Mouse (Mus musculus): ENCODE results near the gene Lrfn1. TPM values are rescaled to one million over a fixed set of nuclear protein-coding genes. Genes with fewer than 3 reads are reported as not detected.

Lrfn1 gene
- polyA plus RNA-seq, 1 experiment: 87.9 TPM

GRCm38 (mm10) chr7:28436271-28436904 lies 15.4 kb upstream of the Lrfn1 start:
- TF ChIP-seq CTCF (IDR thresholded peaks at IDR 0.05; ENCODE audit: borderline replicate concordance, extremely low read depth, insufficient read depth, insufficient read length) (peak; percentile 74), POLR2A (IDR thresholded peaks at IDR 0.05; ENCODE audit: borderline replicate concordance, extremely low read depth, insufficient read depth, insufficient read length, poor library complexity, severe bottlenecking) (peak; percentile 40; the same call in 1 of the 2 replicates)
- peak; percentile 100 for DNase-seq (ENCODE audit: low read depth)

DNA sequence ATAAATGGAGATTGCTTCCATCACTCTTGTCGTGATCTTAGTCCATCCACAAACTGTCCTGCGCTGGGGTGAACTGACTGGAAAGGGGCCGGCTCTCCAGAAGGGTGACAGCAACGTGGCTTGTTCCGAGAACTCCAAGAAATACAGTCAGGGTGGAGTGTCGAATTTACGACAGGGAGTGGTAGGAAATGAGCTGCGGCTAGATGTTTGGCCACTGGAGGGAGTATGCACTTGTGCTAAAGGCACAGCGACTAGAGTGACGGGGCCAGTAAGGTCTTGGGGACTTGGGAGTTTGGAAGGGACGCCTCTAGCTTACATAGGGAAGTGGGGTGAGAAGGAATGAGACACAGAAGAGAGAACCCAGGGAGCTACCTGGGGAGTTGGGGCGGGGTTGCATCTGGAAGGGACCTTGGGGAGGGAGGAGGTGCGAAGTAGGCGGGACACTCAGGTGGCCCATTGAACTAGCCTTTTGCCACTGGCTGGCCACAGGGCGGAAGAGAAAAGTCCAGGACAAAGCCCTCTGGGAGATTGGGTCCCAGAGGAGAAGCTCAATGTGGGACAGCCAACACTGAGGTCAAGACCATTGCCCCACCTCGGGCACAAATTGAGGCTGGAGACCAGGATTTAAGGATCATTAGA lies 14.7 kb upstream of the Lrfn1 start, which contains the start of gene Gmfg:
Gene Gmfg, plus strand, starts transcription at position 516 of the 639 bp plus-strand sequence.
- TF ChIP-seq CTCF (IDR thresholded peaks at IDR 0.05; ENCODE audit: borderline replicate concordance, extremely low read depth, insufficient read depth, insufficient read length) (peak; percentile 75; the same call in 1 of the 2 replicates), POLR2A (IDR thresholded peaks at IDR 0.05; ENCODE audit: borderline replicate concordance, extremely low read depth, insufficient read depth, insufficient read length, poor library complexity, severe bottlenecking) (no peak)
- DNase-seq (ENCODE audit: low read depth): peak; percentile 91

- TF ChIP-seq CTCF (IDR thresholded peaks at IDR 0.05; ENCODE audit: borderline replicate concordance, extremely low read depth, insufficient read depth, insufficient read length) (no peak), POLR2A (IDR thresholded peaks at IDR 0.05; ENCODE audit: borderline replicate concordance, extremely low read depth, insufficient read depth, insufficient read length, poor library complexity, severe bottlenecking) (no peak)
- DNase-seq (ENCODE audit: low read depth): no peak
Observed at GRCm38 (mm10) chr7:28437964-28438363, 13.8 kb upstream of the Lrfn1 start.

DNA sequence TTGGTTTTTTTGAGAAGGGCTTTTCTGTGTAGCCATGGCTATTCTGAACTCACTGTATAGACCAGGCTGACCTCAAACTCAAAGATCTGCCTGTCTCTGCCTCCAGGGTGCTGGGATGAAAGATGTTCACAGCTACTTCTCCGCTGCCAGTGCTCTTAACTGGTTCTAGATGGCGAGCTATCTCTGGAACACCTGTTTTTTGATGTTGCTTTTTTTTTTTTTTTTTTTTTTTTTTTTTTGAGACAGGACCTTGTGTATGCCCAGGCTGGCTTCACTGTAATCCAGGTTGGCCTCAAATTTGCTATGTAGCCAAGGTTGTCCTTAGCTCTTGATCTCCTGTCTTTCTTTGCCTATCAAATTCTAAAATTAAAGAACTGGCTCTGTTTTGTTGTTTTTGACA lies 13.0 kb upstream of the Lrfn1 start:
- no peak for DNase-seq (ENCODE audit: low read depth)
- TF ChIP-seq CTCF (IDR thresholded peaks at IDR 0.05; ENCODE audit: borderline replicate concordance, extremely low read depth, insufficient read depth, insufficient read length): no peak
- no peak for TF ChIP-seq POLR2A (IDR thresholded peaks at IDR 0.05; ENCODE audit: borderline replicate concordance, extremely low read depth, insufficient read depth, insufficient read length, poor library complexity, severe bottlenecking)

DNA sequence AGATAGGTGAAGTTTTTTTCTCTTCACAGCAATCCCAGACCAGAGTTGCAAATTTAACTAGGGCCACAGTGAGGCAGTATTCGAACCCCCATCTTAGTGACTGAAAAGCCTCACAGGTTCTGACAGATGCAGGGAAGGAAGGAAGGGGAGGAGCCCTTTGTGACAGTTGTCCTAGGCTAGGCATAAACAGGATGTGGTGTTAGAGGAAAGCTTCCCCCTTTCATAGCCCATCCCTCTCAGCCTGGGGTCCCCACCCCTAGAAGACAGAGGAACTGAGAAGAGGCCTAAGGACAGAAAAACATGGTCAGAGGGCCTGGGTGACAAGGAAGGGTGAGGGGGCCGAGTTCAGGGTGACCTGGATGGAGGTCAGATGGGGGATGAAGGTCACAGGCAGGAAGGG lies 11.0 kb upstream of the Lrfn1 start:
- no peak for DNase-seq (ENCODE audit: low read depth)
- no peak for TF ChIP-seq CTCF (IDR thresholded peaks at IDR 0.05; ENCODE audit: borderline replicate concordance, extremely low read depth, insufficient read depth, insufficient read length)
- no peak for TF ChIP-seq POLR2A (IDR thresholded peaks at IDR 0.05; ENCODE audit: borderline replicate concordance, extremely low read depth, insufficient read depth, insufficient read length, poor library complexity, severe bottlenecking)

GRCm38 (mm10) chr7:28441776-28442485 lies 9.8 kb upstream of the Lrfn1 start:
- no peak for DNase-seq (ENCODE audit: low read depth)
- TF ChIP-seq CTCF (IDR thresholded peaks at IDR 0.05; ENCODE audit: borderline replicate concordance, extremely low read depth, insufficient read depth, insufficient read length): no peak
- no peak for TF ChIP-seq POLR2A (IDR thresholded peaks at IDR 0.05; ENCODE audit: borderline replicate concordance, extremely low read depth, insufficient read depth, insufficient read length, poor library complexity, severe bottlenecking)

DNA sequence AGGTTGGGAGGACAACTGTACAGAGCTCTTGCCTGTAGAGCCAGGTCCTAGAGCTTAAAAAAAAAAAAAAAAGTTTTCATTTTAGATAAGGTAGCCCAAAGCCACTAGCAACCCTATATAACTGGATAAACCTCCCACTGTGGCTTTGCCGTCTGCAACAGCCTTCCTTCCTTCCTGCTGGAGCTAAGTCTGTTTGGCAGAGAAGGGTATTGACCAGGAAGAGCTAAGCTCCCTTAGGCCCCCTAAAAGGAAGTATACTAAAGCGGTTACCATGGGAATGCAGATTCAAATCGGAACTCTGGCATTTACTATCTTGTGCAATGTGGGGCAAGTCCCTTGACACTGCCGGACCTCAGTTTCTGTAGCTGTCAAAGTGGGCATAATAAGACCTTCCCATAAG lies 9.1 kb upstream of the Lrfn1 start:
- DNase-seq (ENCODE audit: low read depth): no peak
- TF ChIP-seq POLR2A (IDR thresholded peaks at IDR 0.05; ENCODE audit: borderline replicate concordance, extremely low read depth, insufficient read depth, insufficient read length, poor library complexity, severe bottlenecking) (no peak), CTCF (IDR thresholded peaks at IDR 0.05; ENCODE audit: borderline replicate concordance, extremely low read depth, insufficient read depth, insufficient read length) (no peak)

- DNase-seq (ENCODE audit: low read depth): no peak
- TF ChIP-seq CTCF (IDR thresholded peaks at IDR 0.05; ENCODE audit: borderline replicate concordance, extremely low read depth, insufficient read depth, insufficient read length) (no peak), POLR2A (IDR thresholded peaks at IDR 0.05; ENCODE audit: borderline replicate concordance, extremely low read depth, insufficient read depth, insufficient read length, poor library complexity, severe bottlenecking) (no peak)
Observed at GRCm38 (mm10) chr7:28444344-28444974, 7.3 kb upstream of the Lrfn1 start.

DNA sequence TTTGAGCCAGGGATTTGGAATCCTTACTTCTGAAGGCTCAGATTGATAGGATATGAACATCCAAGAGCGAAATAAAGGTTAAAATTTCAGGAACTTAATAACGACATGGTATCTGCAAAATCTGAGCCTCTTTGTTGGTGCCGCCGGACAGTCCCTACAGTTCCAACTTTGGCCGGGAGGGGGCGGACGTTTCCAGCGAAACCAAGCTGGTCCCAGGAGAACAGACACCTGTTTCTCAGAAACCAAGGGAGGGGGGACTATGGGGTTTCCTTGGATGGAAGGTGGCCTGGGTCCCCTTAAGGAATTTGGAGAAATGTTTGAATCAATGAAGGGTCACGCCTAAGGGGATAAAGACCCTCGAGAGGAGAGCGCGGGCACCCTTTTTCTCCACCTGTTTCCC lies 5.3 kb upstream of the Lrfn1 start:
- peak; percentile 94 for TF ChIP-seq CTCF (IDR thresholded peaks at IDR 0.05; ENCODE audit: borderline replicate concordance, extremely low read depth, insufficient read depth, insufficient read length)
- TF ChIP-seq POLR2A (IDR thresholded peaks at IDR 0.05; ENCODE audit: borderline replicate concordance, extremely low read depth, insufficient read depth, insufficient read length, poor library complexity, severe bottlenecking): no peak
- peak; percentile 79 for DNase-seq (ENCODE audit: low read depth)

DNA sequence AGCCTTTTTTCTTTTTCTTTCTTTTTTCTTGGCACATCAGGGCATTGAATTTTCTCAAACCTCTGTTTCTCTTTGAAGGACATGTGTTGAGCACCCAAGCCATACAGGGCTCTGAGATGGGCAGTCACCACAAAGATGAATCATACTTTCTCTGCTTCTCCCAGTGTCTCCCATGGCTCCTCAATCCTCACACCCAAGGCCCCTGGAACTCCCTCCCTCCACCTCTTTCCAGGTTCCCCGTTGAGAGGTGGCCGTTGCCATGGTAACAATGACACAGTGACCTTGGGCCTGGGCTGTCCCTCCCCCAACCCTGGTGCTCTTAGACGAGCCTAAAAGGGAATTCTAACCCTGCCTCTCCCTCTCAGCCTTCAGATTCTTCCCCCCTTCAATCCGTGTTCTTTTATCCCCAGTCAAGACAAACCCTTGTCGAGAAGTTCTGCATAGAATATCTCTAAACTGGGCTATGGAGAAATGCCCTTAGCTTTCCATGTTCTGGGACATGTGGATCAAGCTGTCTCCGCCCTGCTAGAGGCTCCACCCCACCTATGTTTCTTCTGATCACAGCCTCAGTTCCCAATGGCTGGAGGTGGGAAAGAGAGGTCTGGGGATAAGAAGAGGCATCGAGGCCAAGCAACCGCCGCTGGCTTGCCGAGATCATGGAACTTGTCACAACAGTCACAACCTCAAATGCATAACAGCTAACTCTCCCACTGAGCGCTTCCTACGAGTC lies 4.5 kb upstream of the Lrfn1 start:
- no peak for DNase-seq (ENCODE audit: low read depth)
- no peak for TF ChIP-seq CTCF (IDR thresholded peaks at IDR 0.05; ENCODE audit: borderline replicate concordance, extremely low read depth, insufficient read depth, insufficient read length)
- TF ChIP-seq POLR2A (IDR thresholded peaks at IDR 0.05; ENCODE audit: borderline replicate concordance, extremely low read depth, insufficient read depth, insufficient read length, poor library complexity, severe bottlenecking): no peak

Measured in brain, embryonic 14.5 days (tissue).